26 mouse cellular contexts compared by ENCODE assay signal in the genomic region with DNA sequence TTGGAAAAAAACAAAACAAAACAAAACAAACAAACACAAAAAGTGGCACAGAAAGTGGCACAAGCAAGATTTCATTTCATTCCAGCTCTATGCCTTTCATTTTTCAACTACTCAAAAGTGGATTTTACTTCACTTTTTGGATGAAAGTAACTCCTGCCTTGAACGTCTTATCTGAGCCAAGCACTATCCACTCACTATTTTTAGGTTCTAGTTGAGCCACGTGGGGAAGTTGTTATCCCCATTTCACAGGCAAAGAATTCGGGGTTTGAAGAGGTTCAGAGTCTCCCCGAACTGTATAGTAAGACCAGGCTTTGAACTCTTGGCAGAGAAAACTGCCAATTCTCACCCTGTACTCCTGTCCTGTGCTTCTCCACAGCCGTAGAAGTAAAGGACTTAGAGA. TPM values are rescaled to one million over a fixed set of nuclear protein-coding genes. Genes with fewer than 3 reads are reported as not detected.
DNase-seq lines count a peak whose midpoint lies in the region; ATAC-seq and TF ChIP-seq lines count a peak whose summit lies in the region.
"Had no signal": no experiment of that assay in that cellular context is flagged by ENCODE, and none has a peak within 500 bp of the region (broad histone marks: within the 10 kb centered on the region; RNA-seq: fewer than 3 reads in every experiment).

No protein-coding gene starts in this region.

- no peaks in the 10 kb centered on the region for H3K9me3 ChIP-seq in heart, embryonic 10.5 days
- no peaks in the 10 kb centered on the region for H3K9me3 ChIP-seq in heart, embryonic 16.5 days (replicated peaks; ENCODE audit: control insufficient read depth, low read length)
- H3K9me3 ChIP-seq in MEL (replicated peaks; ENCODE audit: insufficient read depth, low read length), result no peaks in the 10 kb centered on the region
- H3K9me3 ChIP-seq in liver, embryonic 15.5 days (replicated peaks), result no peaks in the 10 kb centered on the region
- H3K9me3 ChIP-seq: limb, embryonic 12.5 days; midbrain, embryonic 13.5 days; stomach, embryonic 15.5 days had no signal

- H3K27me3 ChIP-seq in heart, embryonic 10.5 days (ENCODE audit: insufficient read depth, poor library complexity, severe bottlenecking), result no peaks in the 10 kb centered on the region
- H3K27me3 ChIP-seq in heart, embryonic 16.5 days (ENCODE audit: control insufficient read depth, insufficient read depth, low read length), result no peaks in the 10 kb centered on the region
- H3K27me3 ChIP-seq in MEL (ENCODE audit: control insufficient read depth in 1 of 2, insufficient read depth in 2 of 2, low read length in 2 of 2), result no peaks in the 10 kb centered on the region
- H3K27me3 ChIP-seq in liver, embryonic 15.5 days, result no peaks in the 10 kb centered on the region
- H3K27me3 ChIP-seq: limb, embryonic 12.5 days; midbrain, embryonic 13.5 days; stomach, embryonic 15.5 days had no signal

- TF ChIP-seq RAD21 in MEL (IDR thresholded peaks at IDR 0.05; ENCODE audit: low read depth, low read length), result no peak

- 0 out of 2 replicates have a peak overlapping the region, but pooled peaks have one; percentile 14 for H3K9ac ChIP-seq in heart, embryonic 16.5 days (ENCODE audit: low read length)
- 0 out of 2 replicates have a peak overlapping the region, but pooled peaks have one; percentile 5 for H3K9ac ChIP-seq in MEL (ENCODE audit: control insufficient read depth, low read depth, low read length, poor library complexity, severe bottlenecking)
- no peak overlapping the region for H3K9ac ChIP-seq in liver, embryonic 15.5 days
- H3K9ac ChIP-seq: hindbrain, embryonic 14.5 days; limb, embryonic 12.5 days; stomach, embryonic 15.5 days had no signal

- peaks cover 32% of the 10 kb centered on the region for H3K36me3 ChIP-seq in heart, embryonic 10.5 days
- peaks cover 10% of the 10 kb centered on the region for H3K36me3 ChIP-seq in heart, embryonic 16.5 days (ENCODE audit: control insufficient read depth, insufficient read depth)
- peaks cover 4 to 41% of the 10 kb centered on the region in 2 experiments; a peak in 2 of 4 replicates for H3K36me3 ChIP-seq in MEL (ENCODE audit: control insufficient read depth in 1 of 2, insufficient read depth in 2 of 2, low read length in 2 of 2)
- H3K36me3 ChIP-seq in liver, embryonic 15.5 days (replicated peaks), result peaks cover 19% of the 10 kb centered on the region
- H3K36me3 ChIP-seq: stomach, embryonic 15.5 days had no signal

- peaks cover 52% of the 10 kb centered on the region for H3K4me1 ChIP-seq in heart, embryonic 10.5 days
- H3K4me1 ChIP-seq in heart, embryonic 16.5 days (ENCODE audit: control insufficient read depth, insufficient read depth, low read length), result peaks cover 57% of the 10 kb centered on the region
- H3K4me1 ChIP-seq in MEL (ENCODE audit: control insufficient read depth in 1 of 2, insufficient read depth in 2 of 2, low read length in 2 of 2), result peaks cover 34% of the 10 kb centered on the region in 2 experiments
- H3K4me1 ChIP-seq in liver, embryonic 15.5 days (replicated peaks), result peaks cover 61% of the 10 kb centered on the region
- H3K4me1 ChIP-seq: limb, embryonic 12.5 days had no signal

- H3K27ac ChIP-seq in heart, embryonic 10.5 days, result peak overlapping the region; percentile 62
- peak overlapping the region; percentile 37 for H3K27ac ChIP-seq in heart, embryonic 16.5 days (ENCODE audit: low read length)
- peak overlapping the region; percentile 61 for H3K27ac ChIP-seq in MEL (ENCODE audit: control insufficient read depth, low read depth, low read length)
- H3K27ac ChIP-seq in liver, embryonic 15.5 days (replicated peaks), result 0 out of 2 replicates have a peak overlapping the region, but pooled peaks have one; percentile 1
- H3K27ac ChIP-seq: hindbrain, embryonic 14.5 days; limb, embryonic 12.5 days; midbrain, embryonic 13.5 days; stomach, embryonic 15.5 days had no signal

- 36% methylated on average over 5 of the region's 5 CpGs for WGBS in heart, embryonic 10.5 days
- 32% methylated on average over 5 of the region's 5 CpGs for WGBS in heart, embryonic 16.5 days
- 13% methylated on average over 5 of the region's 5 CpGs for WGBS in liver, embryonic 15.5 days (ENCODE audit: insufficient replicate concordance)

- DNase-seq in heart, embryonic 10.5 days (ENCODE audit: low spot score), result no peak
- DNase-seq in heart, postnatal 36 days, result no peak
- no peak for DNase-seq in heart, postnatal 4 days
- DNase-seq in MEL (ENCODE audit: low read depth, low spot score), result peak; percentile 71
- no peak for DNase-seq in ovary, postnatal 10 days (ENCODE audit: low spot score)
- DNase-seq: adrenal gland, adult 2 months; adrenal gland, postnatal 36 days; cerebellum, adult 18-20 months; cerebellum, postnatal 10 days; gastrocnemius, postnatal 10 days; kidney, adult 9 months; kidney, postnatal 14 days; lung, postnatal 36 days; retina, postnatal 1 day; right cerebral cortex, postnatal 14 days had no signal

- intact Hi-C loops in heart, postnatal 36 days (cut with DNase I), result no loop called here

- H3K4me2 ChIP-seq in heart, embryonic 16.5 days (ENCODE audit: low read depth, low read length), result peak overlapping the region; percentile 14; the same call in 1 of the 2 replicates
- no peak overlapping the region for H3K4me2 ChIP-seq in liver, embryonic 15.5 days
- H3K4me2 ChIP-seq: hindbrain, embryonic 14.5 days; limb, embryonic 12.5 days; midbrain, embryonic 13.5 days; stomach, embryonic 15.5 days had no signal

- peak; percentile 70 to 73; a peak in 3 of 4 replicates for TF ChIP-seq EP300 in MEL (IDR thresholded peaks at IDR 0.05; ENCODE audit: low read depth in 1 of 2, low read length in 2 of 2)

- no peak overlapping the region for H3K4me3 ChIP-seq in heart, embryonic 10.5 days
- no peak overlapping the region for H3K4me3 ChIP-seq in heart, embryonic 16.5 days (ENCODE audit: low read length)
- peak overlapping the region in 1 of 2 experiments; percentile 9; a peak in 1 of 4 replicates for H3K4me3 ChIP-seq in MEL (ENCODE audit: control insufficient read depth in 1 of 2, insufficient read depth in 1 of 2, low read depth in 2 of 2, low read length in 2 of 2)
- no peak overlapping the region for H3K4me3 ChIP-seq in liver, embryonic 15.5 days (replicated peaks)
- H3K4me3 ChIP-seq: erythroblast, embryonic 14.5 days; left cerebral cortex, adult 2 months; limb, embryonic 12.5 days; midbrain, embryonic 13.5 days; stomach, embryonic 15.5 days had no signal

- H3K79me2 ChIP-seq in MEL (ENCODE audit: control insufficient read depth, insufficient read depth, low read length, poor library complexity), result 0 out of 2 replicates have a peak, but pooled peaks cover 2% of the 10 kb centered on the region

- no peak for TF ChIP-seq POLR2A in MEL (IDR thresholded peaks at IDR 0.05; ENCODE audit: control insufficient read depth in 1 of 2, insufficient read depth in 1 of 2, low read depth in 1 of 2, low read length in 2 of 2, poor library complexity in 1 of 2)

- ATAC-seq in heart, embryonic 16.5 days (replicated peaks; ENCODE audit: extremely low read depth, insufficient read depth, low FRiP score), result no peak
- no peak for ATAC-seq in liver, embryonic 15.5 days (ENCODE audit: insufficient read depth)
- ATAC-seq: activated CD4-positive, CD25-positive, alpha-beta regulatory T cell, adult 4 months; forebrain, embryonic 16.5 days; intestine, postnatal 0 days; midbrain, embryonic 13.5 days had no signal

- no peak for TF ChIP-seq CTCF in MEL (IDR thresholded peaks at IDR 0.05 in 2 of 3, conservative IDR thresholded peaks at IDR 0.05 in 1 of 3; ENCODE audit: control insufficient read depth in 1 of 3, insufficient read depth in 1 of 3, low read depth in 2 of 3, low read length in 3 of 3, poor library complexity in 1 of 3, severe bottlenecking in 1 of 3)

TF ChIP-seq in MEL, 35 proteins besides CTCF, POLR2A, EP300 and RAD21 (continues in another document):
- TF ChIP-seq KAT2A (conservative IDR thresholded peaks at IDR 0.05; ENCODE audit: low read depth, low read length) (no peak), ZMIZ1 (IDR thresholded peaks at IDR 0.05; ENCODE audit: low read depth, low read length) (no peak), ETS1 (IDR thresholded peaks at IDR 0.05; ENCODE audit: low read depth, low read length) (peak; percentile 70; the same call in 1 of the 2 replicates), TAL1 (IDR thresholded peaks at IDR 0.05; ENCODE audit: low read length) (peak; percentile 63), GATA1 (IDR thresholded peaks at IDR 0.05; ENCODE audit: low read depth, low read length) (peak; percentile 86), NRF1 (IDR thresholded peaks at IDR 0.05; ENCODE audit: insufficient read depth, low read depth, low read length, poor library complexity, severe bottlenecking) (no peak), MAZ (IDR thresholded peaks at IDR 0.05; ENCODE audit: low read depth, low read length) (no peak), ZC3H11A (IDR thresholded peaks at IDR 0.05; ENCODE audit: low read depth, low read length) (no peak), POLR2AphosphoS2 (IDR thresholded peaks at IDR 0.05; ENCODE audit: low read length) (no peak), POLR2AphosphoS5 (IDR thresholded peaks at IDR 0.05; ENCODE audit: borderline replicate concordance, low read depth, low read length) (no peak), USF1 (IDR thresholded peaks at IDR 0.05; ENCODE audit: low read depth, low read length) (peak; percentile 85), MYB (IDR thresholded peaks at IDR 0.05; ENCODE audit: low read depth, low read length) (no peak), MYC (IDR thresholded peaks at IDR 0.05; ENCODE audit: low read depth, low read length) (peak; percentile 91)

RNA-seq across cellular contexts. Expression of gene Ada, which starts 41.7 kb away (rescaled TPM):
- polyA plus RNA-seq in heart, embryonic 10.5 days (2016; fragmentation: Nextera tagmentation; extraction: Ambion mirVana), result 5.1 and 8.2 TPM in 2 replicates
- under 1 TPM; 0.60 to 0.64 TPM for total RNA-seq in heart, postnatal 36 days (2021)
- polyA plus RNA-seq in heart, embryonic 16.5 days (2015; fragmentation: Nextera tagmentation; extraction: Ambion mirVana), result 5.9 and 10.9 TPM in 2 replicates
- 1 to 10 TPM; 1.8 to 2.4 TPM for total RNA-seq in heart, postnatal 4 days (2021)
- total RNA-seq in MEL (2012; rRNA removed), result 35.1 and 36.7 TPM in 2 replicates
- polyA plus RNA-seq in MEL (2012; ENCODE audit: insufficient read depth in 1 of 2, insufficient read length in 2 of 2, low read depth in 1 of 2, low replicate concordance in 2 of 2, missing spikeins in 1 of 2), result 10 to 100 TPM in 1 of 2 experiments, not detected in 1; 36.5 TPM
- polyA plus RNA-seq in liver, embryonic 15.5 days (2015; fragmentation: Nextera tagmentation; extraction: Ambion mirVana), result 3.5 TPM in 2 replicates

RNA-seq across cellular contexts. Expression of gene Pkig, which starts 50.1 kb away (rescaled TPM):
- 226 and 259 TPM in 2 replicates for polyA plus RNA-seq in heart, embryonic 10.5 days (2016; fragmentation: Nextera tagmentation; extraction: Ambion mirVana)
- total RNA-seq in heart, postnatal 36 days (2021), result 100 to 1,000 TPM; 221 to 229 TPM
- 374 and 420 TPM in 2 replicates for polyA plus RNA-seq in heart, embryonic 16.5 days (2015; fragmentation: Nextera tagmentation; extraction: Ambion mirVana)
- total RNA-seq in heart, postnatal 4 days (2021), result 100 to 1,000 TPM; 204 to 207 TPM
- 74.6 and 79.5 TPM in 2 replicates for total RNA-seq in MEL (2012; rRNA removed)
- polyA plus RNA-seq in MEL (2012; ENCODE audit: insufficient read depth in 1 of 2, insufficient read length in 2 of 2, low read depth in 1 of 2, low replicate concordance in 2 of 2, missing spikeins in 1 of 2), result 100 to 1,000 TPM in 1 of 2 experiments, not detected in 1; 160 TPM
- polyA plus RNA-seq in liver, embryonic 15.5 days (2015; fragmentation: Nextera tagmentation; extraction: Ambion mirVana), result 93.3 and 95.5 TPM in 2 replicates

Comparison
In these comparisons a context has a peak if more than half of its experiments do, and no peak if none do; other contexts are left out.
1. H3K27ac ChIP-seq: peak in every context shown above with its lines; median percentile 62 in heart, embryonic 10.5 days; 61 in MEL; 37 in heart, embryonic 16.5 days; 1 in liver, embryonic 15.5 days.